Mouse (Mus musculus): Measurements from ENCODE around the gene Rad51b.
A peak's percentile ranks its signal among the peaks of the same experiment; 100 is the strongest.
"Not testable (repeated sequence)": the region's sequence is repeated elsewhere in the genome, so short reads cannot be mapped to it uniquely, and the experiment has no call there.

Rad51b gene

GRCm38 (mm10) chr12:79306013-79306412 is 8.9 kb downstream of the Rad51b start:
- DNase-seq (ENCODE audit: low read depth, low spot score) = no peak
- Histone ChIP-seq H3K36me3 (ENCODE audit: control insufficient read depth, insufficient read depth, low read length, poor library complexity, severe bottlenecking) (no peaks in the 10 kb centered on the region), H3K27me3 (ENCODE audit: control insufficient read depth, insufficient read depth, low read length, poor library complexity, severe bottlenecking) (no peaks in the 10 kb centered on the region)

GRCm38 (mm10) chr12:79313721-79314120 is 16.6 kb downstream of the Rad51b start:
- H3K27me3 ChIP-seq (ENCODE audit: control insufficient read depth, insufficient read depth, low read length, poor library complexity, severe bottlenecking) = no peaks in the 10 kb centered on the region
- DNase-seq (ENCODE audit: low read depth, low spot score) = no peak
- no peaks in the 10 kb centered on the region for H3K36me3 ChIP-seq (ENCODE audit: control insufficient read depth, insufficient read depth, low read length, poor library complexity, severe bottlenecking)

GRCm38 (mm10) chr12:79317339-79317738 is 20.3 kb downstream of the Rad51b start:
- Histone ChIP-seq H3K27me3 (ENCODE audit: control insufficient read depth, insufficient read depth, low read length, poor library complexity, severe bottlenecking) (no peaks in the 10 kb centered on the region), H3K36me3 (ENCODE audit: control insufficient read depth, insufficient read depth, low read length, poor library complexity, severe bottlenecking) (no peaks in the 10 kb centered on the region)
- no peak for DNase-seq (ENCODE audit: low read depth, low spot score)

- peak; percentile 64 for DNase-seq (ENCODE audit: low read depth, low spot score)
- Histone ChIP-seq H3K27me3 (ENCODE audit: control insufficient read depth, insufficient read depth, low read length, poor library complexity, severe bottlenecking) (no peaks in the 10 kb centered on the region), H3K36me3 (ENCODE audit: control insufficient read depth, insufficient read depth, low read length, poor library complexity, severe bottlenecking) (no peaks in the 10 kb centered on the region)
Measured at GRCm38 (mm10) chr12:79320895-79321294, 23.8 kb downstream of the Rad51b start.

- not testable (repeated sequence) for H3K27me3 ChIP-seq (ENCODE audit: control insufficient read depth, insufficient read depth, low read length, poor library complexity, severe bottlenecking); H3K36me3 ChIP-seq (ENCODE audit: control insufficient read depth, insufficient read depth, low read length, poor library complexity, severe bottlenecking)
- peak; percentile 61 for DNase-seq (ENCODE audit: low read depth, low spot score)
Measured at GRCm38 (mm10) chr12:79322539-79322938, 25.5 kb downstream of the Rad51b start.

- no peak for DNase-seq (ENCODE audit: low read depth, low spot score)
- Histone ChIP-seq H3K36me3 (ENCODE audit: control insufficient read depth, insufficient read depth, low read length, poor library complexity, severe bottlenecking) (no peaks in the 10 kb centered on the region), H3K27me3 (ENCODE audit: control insufficient read depth, insufficient read depth, low read length, poor library complexity, severe bottlenecking) (no peaks in the 10 kb centered on the region)
Measured at GRCm38 (mm10) chr12:79326236-79326635, 29.2 kb downstream of the Rad51b start.

GRCm38 (mm10) chr12:79326745-79327144 is 29.7 kb downstream of the Rad51b start:
- Histone ChIP-seq H3K36me3 (ENCODE audit: control insufficient read depth, insufficient read depth, low read length, poor library complexity, severe bottlenecking) (no peaks in the 10 kb centered on the region), H3K27me3 (ENCODE audit: control insufficient read depth, insufficient read depth, low read length, poor library complexity, severe bottlenecking) (no peaks in the 10 kb centered on the region)
- no peak for DNase-seq (ENCODE audit: low read depth, low spot score)

- no peak for DNase-seq (ENCODE audit: low read depth, low spot score)
- Histone ChIP-seq H3K36me3 (ENCODE audit: control insufficient read depth, insufficient read depth, low read length, poor library complexity, severe bottlenecking) (no peaks in the 10 kb centered on the region), H3K27me3 (ENCODE audit: control insufficient read depth, insufficient read depth, low read length, poor library complexity, severe bottlenecking) (no peaks in the 10 kb centered on the region)
Measured at GRCm38 (mm10) chr12:79327868-79328267, 30.8 kb downstream of the Rad51b start.

GRCm38 (mm10) chr12:79330571-79330970 is 33.5 kb downstream of the Rad51b start:
- no peak for DNase-seq (ENCODE audit: low read depth, low spot score)
- Histone ChIP-seq H3K27me3 (ENCODE audit: control insufficient read depth, insufficient read depth, low read length, poor library complexity, severe bottlenecking) (no peaks in the 10 kb centered on the region), H3K36me3 (ENCODE audit: control insufficient read depth, insufficient read depth, low read length, poor library complexity, severe bottlenecking) (no peaks in the 10 kb centered on the region)

- Histone ChIP-seq H3K36me3 (ENCODE audit: control insufficient read depth, insufficient read depth, low read length, poor library complexity, severe bottlenecking) (no peaks in the 10 kb centered on the region), H3K27me3 (ENCODE audit: control insufficient read depth, insufficient read depth, low read length, poor library complexity, severe bottlenecking) (no peaks in the 10 kb centered on the region)
- no peak for DNase-seq (ENCODE audit: low read depth, low spot score)
Measured at GRCm38 (mm10) chr12:79331722-79332121, 34.6 kb downstream of the Rad51b start.

GRCm38 (mm10) chr12:79338791-79339190 is 41.7 kb downstream of the Rad51b start:
- Histone ChIP-seq H3K27me3 (ENCODE audit: control insufficient read depth, insufficient read depth, low read length, poor library complexity, severe bottlenecking) (no peaks in the 10 kb centered on the region), H3K36me3 (ENCODE audit: control insufficient read depth, insufficient read depth, low read length, poor library complexity, severe bottlenecking) (no peaks in the 10 kb centered on the region)
- no peak for DNase-seq (ENCODE audit: low read depth, low spot score)

GRCm38 (mm10) chr12:79340513-79340912 is 43.4 kb downstream of the Rad51b start:
- Histone ChIP-seq H3K27me3 (ENCODE audit: control insufficient read depth, insufficient read depth, low read length, poor library complexity, severe bottlenecking) (no peaks in the 10 kb centered on the region), H3K36me3 (ENCODE audit: control insufficient read depth, insufficient read depth, low read length, poor library complexity, severe bottlenecking) (no peaks in the 10 kb centered on the region)
- no peak for DNase-seq (ENCODE audit: low read depth, low spot score)

- H3K27me3 ChIP-seq (ENCODE audit: control insufficient read depth, insufficient read depth, low read length, poor library complexity, severe bottlenecking) = no peaks in the 10 kb centered on the region
- H3K36me3 ChIP-seq (ENCODE audit: control insufficient read depth, insufficient read depth, low read length, poor library complexity, severe bottlenecking) = no peaks in the 10 kb centered on the region
- no peak for DNase-seq (ENCODE audit: low read depth, low spot score)
Measured at GRCm38 (mm10) chr12:79341291-79341845, 44.3 kb downstream of the Rad51b start.

GRCm38 (mm10) chr12:79346198-79346733 is 49.2 kb downstream of the Rad51b start:
- H3K27me3 ChIP-seq (ENCODE audit: control insufficient read depth, insufficient read depth, low read length, poor library complexity, severe bottlenecking) = no peaks in the 10 kb centered on the region
- no peaks in the 10 kb centered on the region for H3K36me3 ChIP-seq (ENCODE audit: control insufficient read depth, insufficient read depth, low read length, poor library complexity, severe bottlenecking)
- no peak for DNase-seq (ENCODE audit: low read depth, low spot score)

GRCm38 (mm10) chr12:79347643-79348042 is 50.6 kb downstream of the Rad51b start:
- peak; percentile 77 for DNase-seq (ENCODE audit: low read depth, low spot score)
- no peaks in the 10 kb centered on the region for H3K36me3 ChIP-seq (ENCODE audit: control insufficient read depth, insufficient read depth, low read length, poor library complexity, severe bottlenecking)
- H3K27me3 ChIP-seq (ENCODE audit: control insufficient read depth, insufficient read depth, low read length, poor library complexity, severe bottlenecking) = no peaks in the 10 kb centered on the region

GRCm38 (mm10) chr12:79351461-79351860 is 54.4 kb downstream of the Rad51b start:
- Histone ChIP-seq H3K36me3 (ENCODE audit: control insufficient read depth, insufficient read depth, low read length, poor library complexity, severe bottlenecking) (no peaks in the 10 kb centered on the region), H3K27me3 (ENCODE audit: control insufficient read depth, insufficient read depth, low read length, poor library complexity, severe bottlenecking) (no peaks in the 10 kb centered on the region)
- DNase-seq (ENCODE audit: low read depth, low spot score) = no peak
